Mouse (Mus musculus): ENCODE measurements around the gene Psenen.

The Psenen gene

GRCm38 (mm10) chr7:30515003-30515760, 48.2 kb downstream of the Psenen start:
- DNase-seq (ENCODE audit: low spot score), result no peak
